Mouse (Mus musculus) Patski (cell line): Measurements from ENCODE around the gene Krt78. TPM values are rescaled to one million over a fixed set of nuclear protein-coding genes. Genes with fewer than 3 reads are reported as not detected.
"Not testable (repeated sequence)": the region's sequence is repeated elsewhere in the genome, so short reads cannot be mapped to it uniquely, and the experiment has no call there.

Source experiments
- ATAC-seq: fragments of 100-300 bp; one replicate; pipeline ENCODE4 v1.8.0; 2021
- CTCF ChIA-PET: fragments of 350-600 bp; sonication (Branson Sonifier 250); formaldehyde crosslinking; loops from one replicate; lab custom pipeline; 2022; ENCODE audit warnings: inconsistent platforms; lab: Charles Lee
- POLR2A ChIA-PET: fragments of 350-600 bp; sonication (Branson Sonifier 250); formaldehyde crosslinking; loops from one replicate; lab custom pipeline; 2022; ENCODE audit warnings: antibody characterized with exemption, inconsistent platforms; lab: Charles Lee
- DNase-seq: peaks from one replicate; pipeline ENCODE4 v3.0.0-alpha.2; 2011; ENCODE audit warnings: low read depth, low spot score
- H3K27me3 ChIP-seq: fragments of 371-371 bp; one replicate; pipeline ENCODE4 v1.5.1; 2021
- CTCF ChIP-seq: fragments of 100-300 bp; IDR thresholded peaks from one replicate; pipeline ENCODE4 v1.5.1; 2021
- in situ Hi-C: fragments of 300-500 bp; cut with MboI; formaldehyde crosslinking; loops from 3 replicates; pipeline ENCODE4 v1.11.1; 2018; ENCODE audit warnings: low pct_unique_long_range_greater_than_20kb, mixed read lengths
- polyA plus RNA-seq: library from polyadenylated mRNA; unstranded; gene quantifications from one replicate; pipeline ENCODE4 v1.2.3, GENCODE M21; 2021

Gene Krt78
- polyA plus RNA-seq, result 0.05 TPM

DNA sequence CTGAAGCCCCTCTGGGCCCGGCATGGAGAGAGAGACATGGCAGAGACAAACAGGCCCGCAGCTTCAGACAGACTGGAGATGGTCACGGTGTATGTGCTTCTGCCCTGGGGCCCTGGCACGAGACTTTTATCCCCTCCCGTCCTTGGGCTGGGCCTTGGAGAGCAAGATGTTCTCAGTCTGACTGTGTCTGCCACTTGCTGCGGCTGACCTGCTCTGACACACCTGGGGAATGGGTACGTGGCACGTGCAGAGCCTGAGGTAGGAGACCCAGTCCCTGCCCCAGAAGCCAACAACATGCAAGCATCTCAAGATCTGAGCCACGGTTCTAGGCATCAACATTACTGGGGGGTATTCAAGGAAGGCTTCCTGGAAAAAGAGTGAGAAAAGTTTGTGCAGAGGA lies at the start of gene Krt78:
Gene Krt78, minus strand, starts transcription at position 101 of the 400 bp plus-strand sequence.
- in situ Hi-C loops, result loop anchor here (25.0 kb wide), 1 partner anchor 92 kb away; the partner anchor contains the start of genes Krt1 and Krt77
- DNase-seq, result no peak
- peaks cover 27% of the 10 kb centered on the region for H3K27me3 ChIP-seq
- ChIA-PET POLR2A (no interaction called here), CTCF (no interaction called here)
- TF ChIP-seq CTCF, result no peak
- no peak for ATAC-seq

DNA sequence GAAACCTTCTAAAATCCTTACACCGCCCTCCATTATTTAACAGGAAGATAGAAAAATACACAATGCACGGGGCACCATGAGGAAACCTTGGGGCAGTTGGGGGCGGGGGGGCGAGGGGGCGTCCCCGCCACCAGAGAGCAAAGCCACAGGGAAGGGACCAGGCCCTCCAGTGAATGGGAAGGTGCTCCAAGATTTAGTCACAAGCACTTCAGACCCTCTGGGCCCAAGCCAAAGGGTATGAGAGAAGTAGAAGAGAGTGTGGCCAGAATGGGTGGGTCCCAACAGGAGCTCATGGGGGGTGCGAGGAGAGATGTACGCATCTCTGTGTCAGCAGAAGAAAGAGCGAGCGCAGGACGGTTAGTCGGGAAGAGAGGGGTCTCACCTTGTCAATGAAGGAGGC lies 49.4 kb upstream of the Krt78 start:
- POLR2A ChIA-PET, result no interaction called here
- CTCF ChIA-PET, result interaction anchor here (1.0 to 4.1 kb wide), 5 partner anchors 15 to 62 kb away, joined by 3 to 26 read pairs (median 4); no protein-coding TSS in a partner anchor
- TF ChIP-seq CTCF, result no peak
- DNase-seq, result no peak
- in situ Hi-C loops, result no loop called here
- no peaks in the 10 kb centered on the region for H3K27me3 ChIP-seq
- no peak for ATAC-seq

DNA sequence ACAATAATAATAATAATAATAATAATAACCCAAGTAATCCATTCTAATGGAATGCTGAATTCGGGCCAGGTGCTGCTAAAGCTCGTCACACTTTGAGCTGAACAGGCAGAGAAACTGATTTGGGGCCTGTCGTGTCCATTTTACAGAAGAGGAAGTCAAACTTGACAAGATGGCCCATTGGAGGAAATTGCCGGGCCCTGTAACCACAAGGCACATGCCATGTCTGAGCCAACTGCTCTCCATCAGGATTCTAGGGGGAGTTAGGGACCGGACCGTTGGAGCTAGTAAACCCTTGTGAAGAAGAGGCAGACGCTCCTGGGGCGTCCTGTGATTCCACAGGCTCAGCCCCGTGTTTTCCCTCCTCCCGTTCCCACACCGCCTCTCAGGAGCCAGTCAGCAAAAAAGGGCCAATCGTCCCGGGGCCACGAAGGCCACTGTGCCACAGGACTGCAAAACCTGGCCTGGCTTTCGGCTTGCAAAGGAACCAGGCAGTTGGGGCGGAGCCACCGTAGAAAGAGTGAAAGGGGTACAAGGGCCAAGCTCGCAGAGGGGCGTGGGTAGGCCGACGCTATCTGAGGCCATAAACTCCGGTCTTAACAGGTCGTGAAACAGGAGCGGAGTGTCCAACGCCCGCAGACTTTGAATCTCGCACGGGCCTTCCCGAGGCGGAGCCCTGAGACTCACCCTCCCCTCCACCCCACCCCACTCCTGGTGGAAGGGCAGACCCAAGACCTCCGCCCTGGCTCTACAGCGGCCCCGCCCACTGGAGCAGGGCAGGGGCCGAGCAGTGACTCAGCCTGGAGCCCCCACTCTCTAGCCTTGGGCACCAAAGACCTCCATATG lies 48.8 kb upstream of the Krt78 start:
- no peak for TF ChIP-seq CTCF
- DNase-seq, result no peak
- ChIA-PET POLR2A (interaction anchor here (0.5 to 1.1 kb wide), 2 partner anchors 10 to 22 kb away, joined by 3 read pairs; no protein-coding TSS in a partner anchor), CTCF (interaction anchor here (1.4 to 4.1 kb wide), 3 partner anchors 18 to 63 kb away, joined by 4 to 26 read pairs (median 4); no protein-coding TSS in a partner anchor)
- in situ Hi-C loops, result no loop called here
- no peak for ATAC-seq
- H3K27me3 ChIP-seq, result no peaks in the 10 kb centered on the region

DNA sequence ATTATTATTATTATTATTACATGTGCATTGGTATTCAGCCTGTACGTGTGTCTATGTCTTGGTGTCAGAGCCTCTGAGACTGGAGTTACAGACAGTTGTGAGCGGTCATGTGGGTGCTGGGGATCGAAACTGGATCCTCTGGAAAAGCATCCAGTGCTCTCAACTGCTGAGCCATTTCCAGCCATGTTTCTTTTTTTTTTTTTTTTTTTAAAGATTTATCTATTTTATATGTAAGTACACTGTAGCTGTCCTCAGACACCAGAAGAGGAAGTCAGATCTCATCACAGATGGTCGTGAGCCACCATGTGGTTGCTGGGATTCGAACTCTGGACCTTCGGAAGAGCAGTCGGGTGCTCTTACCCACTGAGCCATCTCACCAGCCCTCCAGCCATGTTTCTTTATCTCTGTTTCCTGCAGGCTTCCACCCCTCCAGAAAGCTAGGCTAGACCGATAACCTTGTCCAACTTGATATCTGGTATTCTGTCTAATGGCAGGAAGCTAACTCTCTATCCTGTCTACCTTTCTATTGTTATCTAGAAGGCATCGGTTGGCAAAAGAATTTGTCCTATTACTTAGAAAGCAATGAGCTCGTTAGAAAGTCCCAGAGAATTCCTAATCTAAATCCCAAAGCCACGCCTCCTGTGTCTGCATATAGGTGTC lies 45.7 kb upstream of the Krt78 start:
- CTCF ChIA-PET, result interaction anchor here (2.0 kb wide), 1 partner anchor 66 kb away, joined by 6 read pairs; no protein-coding TSS in a partner anchor
- POLR2A ChIA-PET, result no interaction called here
- H3K27me3 ChIP-seq, result no peaks in the 10 kb centered on the region
- TF ChIP-seq CTCF, result no peak
- DNase-seq (no peak), ATAC-seq (no peak)
- in situ Hi-C loops, result no loop called here

DNA sequence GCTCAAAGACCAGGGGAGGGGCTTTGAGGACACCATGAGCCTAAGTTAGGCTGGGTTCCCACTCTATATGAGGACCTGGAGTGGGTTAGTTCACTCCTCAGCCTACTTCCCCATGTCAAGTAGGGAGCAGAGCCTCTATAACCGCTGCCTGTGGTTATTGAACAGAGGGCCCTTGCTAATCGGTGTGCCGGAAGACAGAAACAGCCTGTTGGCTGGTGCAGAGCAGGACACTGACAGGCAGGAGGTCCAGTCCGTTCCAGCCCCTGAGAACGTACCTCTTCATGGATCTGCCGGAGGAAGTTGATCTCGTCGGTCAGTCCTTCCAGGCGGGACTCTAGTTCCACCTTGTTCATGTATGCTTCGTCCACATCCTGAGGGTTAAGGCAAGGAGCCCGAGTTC lies 45.1 kb upstream of the Krt78 start:
- ChIA-PET POLR2A (no interaction called here), CTCF (no interaction called here)
- ATAC-seq (no peak), DNase-seq (no peak)
- no peak for TF ChIP-seq CTCF
- in situ Hi-C loops, result no loop called here
- no peaks in the 10 kb centered on the region for H3K27me3 ChIP-seq

DNA sequence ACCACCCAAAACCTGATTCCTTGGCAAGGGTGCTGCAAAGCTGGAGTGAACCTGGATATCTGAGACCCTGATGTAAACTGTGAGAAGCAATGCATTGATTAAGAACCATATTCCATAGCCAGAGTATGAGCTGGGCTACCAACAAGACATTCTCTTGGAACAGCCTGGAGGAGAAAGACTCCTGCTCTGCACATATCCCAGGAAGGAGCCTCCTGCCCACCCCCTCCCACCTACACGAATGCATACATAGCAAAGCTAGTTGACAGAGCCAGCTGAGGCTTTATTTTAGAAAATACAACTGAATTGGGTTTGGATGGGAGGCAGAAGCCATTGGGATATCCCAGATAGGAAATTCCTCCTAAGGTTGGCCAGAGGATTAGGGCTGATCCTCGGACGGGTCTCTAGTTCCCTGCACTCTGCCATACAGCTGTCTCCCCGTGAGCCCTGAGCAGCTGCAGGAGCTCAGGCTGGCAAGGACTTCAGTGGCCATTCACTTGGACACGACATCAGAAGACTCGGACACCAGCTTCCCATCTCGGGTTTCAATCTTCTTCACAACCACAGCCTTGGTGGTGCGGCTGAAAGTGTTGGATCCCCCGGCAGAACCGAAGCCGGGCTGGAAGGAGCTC lies 42.5 kb upstream of the Krt78 start:
- H3K27me3 ChIP-seq, in situ Hi-C loops, DNase-seq, ATAC-seq: not testable (repeated sequence)
- ChIA-PET POLR2A (interaction anchor here (0.6 kb wide), 2 partner anchors 145 to 727 kb away, joined by 4 to 5 read pairs; no protein-coding TSS in a partner anchor), CTCF (interaction anchor here (1.1 to 3.2 kb wide), 2 partner anchors 59 to 69 kb away, joined by 3 to 11 read pairs; no protein-coding TSS in a partner anchor)

DNA sequence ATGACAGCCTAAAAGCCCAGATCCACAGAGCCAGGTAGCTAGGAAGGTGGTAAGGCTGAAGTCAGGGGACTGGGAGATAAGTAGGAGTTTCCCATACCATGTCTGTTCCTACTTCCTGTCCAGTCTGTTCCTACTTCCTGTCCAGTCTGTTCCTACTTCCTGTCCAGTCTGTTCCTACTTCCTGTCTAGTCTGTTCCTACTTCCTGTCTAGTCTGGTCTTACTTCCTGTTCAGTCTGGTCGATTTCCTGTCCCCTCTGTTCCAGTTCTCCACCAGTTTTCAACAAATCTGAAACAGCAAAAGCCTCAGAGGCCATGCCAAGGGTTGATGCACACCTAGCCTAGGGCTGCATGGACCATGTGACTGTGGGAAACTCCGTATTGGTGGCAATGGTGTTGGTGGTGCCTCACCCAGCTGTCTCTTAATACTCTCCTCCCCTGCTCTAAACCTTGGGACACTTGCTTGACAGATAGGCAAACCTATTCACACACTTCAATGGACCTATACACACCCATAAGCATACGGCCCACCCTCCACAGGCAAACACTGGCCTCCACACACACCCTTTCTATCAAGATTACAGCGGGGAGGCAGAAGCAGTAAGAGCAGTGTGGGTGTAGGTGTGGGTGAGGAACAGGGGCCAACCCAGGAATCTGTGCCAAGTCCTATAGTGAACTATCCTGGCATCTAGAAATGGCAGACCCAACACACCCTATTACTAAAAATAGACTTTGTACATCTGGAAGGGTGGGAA lies 41.6 kb upstream of the Krt78 start:
- H3K27me3 ChIP-seq, result no peaks in the 10 kb centered on the region
- ChIA-PET POLR2A (interaction anchor here (0.6 kb wide), 1 partner anchor 10 kb away, joined by 3 read pairs; no protein-coding TSS in a partner anchor), CTCF (interaction anchor here (1.0 to 3.2 kb wide), 4 partner anchors 11 to 74 kb away, joined by 3 to 11 read pairs (median 3); no protein-coding TSS in a partner anchor)
- TF ChIP-seq CTCF, result no peak
- ATAC-seq (no peak), DNase-seq (no peak)
- in situ Hi-C loops, result no loop called here

DNA sequence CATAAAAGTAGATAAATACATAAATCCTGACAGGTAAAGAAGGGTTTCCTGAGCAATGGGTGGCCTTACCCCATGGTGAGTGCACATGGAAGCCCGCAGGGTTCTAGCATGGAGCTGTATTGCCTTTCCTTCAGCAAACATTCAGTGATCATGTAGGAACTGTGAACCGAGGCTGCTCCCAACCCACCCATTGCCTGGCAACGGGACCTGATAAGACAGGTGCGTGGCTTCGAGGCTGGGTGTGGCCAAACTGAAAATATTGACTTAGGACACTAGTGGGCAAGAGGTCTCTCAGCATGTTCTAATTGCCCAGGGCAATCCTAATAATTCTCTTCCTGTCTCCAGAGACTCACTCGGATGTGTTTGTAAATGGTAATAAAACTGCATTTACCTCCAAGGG lies 40.3 kb upstream of the Krt78 start:
- ChIA-PET CTCF (interaction anchor here (1.1 to 2.4 kb wide), 5 partner anchors 10 to 115 kb away, joined by 3 to 9 read pairs (median 5); no protein-coding TSS in a partner anchor), POLR2A (no interaction called here)
- in situ Hi-C loops, result loop anchor here (5.0 kb wide), 1 partner anchor 68 kb away; no protein-coding TSS in a partner anchor
- no peak for TF ChIP-seq CTCF
- H3K27me3 ChIP-seq, result no peaks in the 10 kb centered on the region
- ATAC-seq (no peak), DNase-seq (no peak)

DNA sequence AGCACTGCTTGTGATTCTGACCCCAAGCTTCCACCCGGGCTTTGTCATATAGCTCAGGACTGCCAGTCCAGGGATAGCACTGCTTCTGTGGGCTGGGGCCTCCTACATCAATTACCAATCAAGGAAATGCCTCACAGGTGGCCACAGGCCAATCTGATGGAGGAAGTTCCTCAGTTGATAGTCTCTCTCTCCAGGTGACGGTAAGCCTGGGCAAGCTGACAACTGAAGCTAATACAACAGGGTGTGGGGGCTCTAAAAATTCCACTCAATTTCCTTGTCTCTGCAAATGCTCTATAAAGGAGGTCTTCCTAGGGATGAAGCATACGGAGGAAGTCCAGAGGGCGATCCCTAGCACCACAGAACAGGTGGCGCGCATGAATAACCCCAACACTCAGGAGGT lies 36.9 kb upstream of the Krt78 start:
- no peak for TF ChIP-seq CTCF
- CTCF ChIA-PET, result interaction anchor here (2.9 to 3.1 kb wide), 2 partner anchors 14 to 75 kb away, joined by 6 to 25 read pairs; no protein-coding TSS in a partner anchor
- in situ Hi-C loops, result loop anchor here (5.0 kb wide), 1 partner anchor 71 kb away; no protein-coding TSS in a partner anchor
- no peak for DNase-seq
- POLR2A ChIA-PET, result no interaction called here
- ATAC-seq, result no peak
- H3K27me3 ChIP-seq, result no peaks in the 10 kb centered on the region
